Mouse (Mus musculus) CD4-positive, CD25-positive, alpha-beta regulatory T cell, adult 2 months (primary cell): ENCODE data around the gene Vcan.

Source experiments
- DNase-seq: peaks from one replicate; pipeline ENCODE4 v3.0.0-alpha.2; 2012; ENCODE audit warnings: low read depth, low spot score

Vcan gene

GRCm38 (mm10) chr13:89726492-89726891 is 15.8 kb downstream of the Vcan start:
- no peak for DNase-seq

- DNase-seq, result no peak
Observed at GRCm38 (mm10) chr13:89720497-89720896, 21.8 kb downstream of the Vcan start.

GRCm38 (mm10) chr13:89709497-89710201 is 32.7 kb downstream of the Vcan start:
- DNase-seq, result no peak

- no peak for DNase-seq
Observed at GRCm38 (mm10) chr13:89708151-89708927, 34.0 kb downstream of the Vcan start.

GRCm38 (mm10) chr13:89702395-89702794 is 39.9 kb downstream of the Vcan start:
- DNase-seq, result no peak

- no peak for DNase-seq
Observed at GRCm38 (mm10) chr13:89699998-89700555, 42.2 kb downstream of the Vcan start.

GRCm38 (mm10) chr13:89692597-89692996 is 49.7 kb downstream of the Vcan start:
- no peak for DNase-seq

- DNase-seq, result no peak
Observed at GRCm38 (mm10) chr13:89683490-89683889, 58.8 kb downstream of the Vcan start.

GRCm38 (mm10) chr13:89682254-89682653 is 60.1 kb downstream of the Vcan start:
- no peak for DNase-seq

- DNase-seq, result no peak
Observed at GRCm38 (mm10) chr13:89679756-89680155, 62.6 kb downstream of the Vcan start.

GRCm38 (mm10) chr13:89670505-89670904 is 71.8 kb downstream of the Vcan start:
- DNase-seq, result peak; percentile 1

GRCm38 (mm10) chr13:89668981-89669880 is 73.1 kb downstream of the Vcan start:
- no peak for DNase-seq

GRCm38 (mm10) chr13:89668069-89668468 is 74.2 kb downstream of the Vcan start:
- peak; percentile 60 for DNase-seq

GRCm38 (mm10) chr13:89661688-89662087 is 80.6 kb downstream of the Vcan start:
- no peak for DNase-seq

GRCm38 (mm10) chr13:89657046-89657445 is 85.3 kb downstream of the Vcan start:
- no peak for DNase-seq

GRCm38 (mm10) chr13:89653279-89653678 is 89.0 kb downstream of the Vcan start:
- DNase-seq, result no peak

GRCm38 (mm10) chr13:89652773-89653172 is 89.5 kb downstream of the Vcan start:
- no peak for DNase-seq

- no peak for DNase-seq
Observed at GRCm38 (mm10) chr13:89645589-89645988, 96.7 kb downstream of the Vcan start.

GRCm38 (mm10) chr13:89637012-89637411 is 105.3 kb downstream of the Vcan start:
- no peak for DNase-seq

GRCm38 (mm10) chr13:89634137-89634683 is 108.1 kb downstream of the Vcan start:
- DNase-seq, result peak; percentile 61

GRCm38 (mm10) chr13:89619064-89619463 is 123.2 kb downstream of the Vcan start:
- no peak for DNase-seq
